Mouse (Mus musculus) embryonic fibroblast, embryonic 13.5 days (primary cell): ENCODE results near the gene Scfd2.

Source experiments
- CTCF ChIP-seq: IDR thresholded peaks from 2 replicates; pipeline ENCODE4 v1.5.1; 2011; ENCODE audit warnings: mild to moderate bottlenecking, control low read depth, low read length, moderate library complexity, borderline replicate concordance; ENCODE audit not compliant: insufficient read depth
- POLR2A ChIP-seq: IDR thresholded peaks from 2 replicates; pipeline ENCODE4 v1.6.1; 2011; ENCODE audit warnings: low read depth, mild to moderate bottlenecking, control low read depth, low read length, moderate library complexity

GRCm38 (mm10) chr5:74311865-74312264 lies 219.7 kb downstream of the Scfd2 start:
- no peak for TF ChIP-seq POLR2A
- TF ChIP-seq CTCF, result no peak
